Mouse (Mus musculus) brain, embryonic 14.5 days (tissue): ENCODE results near the gene Gabrg3.

Source experiments
- CTCF ChIP-seq: fragments of 200-500 bp; IDR thresholded peaks from 2 replicates; pipeline ENCODE4 v1.5.1; 2012; ENCODE audit warnings: inconsistent platforms, mild to moderate bottlenecking, moderate library complexity, borderline replicate concordance; ENCODE audit not compliant: insufficient read depth, insufficient read length; ENCODE audit errors: extremely low read depth
- POLR2A ChIP-seq: fragments of 200-500 bp; IDR thresholded peaks from 2 replicates; pipeline ENCODE4 v1.6.1; 2012; ENCODE audit warnings: mild to moderate bottlenecking, inconsistent platforms, borderline replicate concordance; ENCODE audit not compliant: poor library complexity, insufficient read depth, insufficient read length, severe bottlenecking; ENCODE audit errors: extremely low read depth

- no peak for TF ChIP-seq POLR2A
- TF ChIP-seq CTCF = no peak
Measured at GRCm38 (mm10) chr7:57412896-57413295, 25.9 kb upstream of the Gabrg3 start.
